Mouse (Mus musculus) heart, embryonic 10.5 days (tissue): ENCODE measurements around the gene Wdr91. TPM values are rescaled to one million over a fixed set of nuclear protein-coding genes. Genes with fewer than 3 reads are reported as not detected.
A peak's percentile ranks its signal among the peaks of the same experiment; 100 is the strongest.

Experiments
- DNase-seq: peaks from one replicate; pipeline ENCODE4 v3.0.0-alpha.2; 2017; ENCODE audit warnings: low spot score
- H3K27ac ChIP-seq: fragments of 300-500 bp; sonication (generic); 2 replicates; pipeline ENCODE4 v1.5.1; 2016; ENCODE audit warnings: mild to moderate bottlenecking
- H3K27me3 ChIP-seq: fragments of 300-500 bp; sonication (generic); 2 replicates; pipeline ENCODE4 v1.6.1; 2016; ENCODE audit warnings: mild to moderate bottlenecking; ENCODE audit not compliant: poor library complexity, insufficient read depth, severe bottlenecking
- H3K36me3 ChIP-seq: fragments of 300-500 bp; sonication (generic); 2 replicates; pipeline ENCODE4 v1.6.1; 2016; ENCODE audit warnings: mild to moderate bottlenecking, moderate library complexity
- H3K4me1 ChIP-seq: fragments of 300-500 bp; sonication (generic); 2 replicates; pipeline ENCODE4 v1.6.1; 2016; ENCODE audit warnings: mild to moderate bottlenecking
- H3K4me3 ChIP-seq: fragments of 300-500 bp; sonication (generic); 2 replicates; pipeline ENCODE4 v1.5.1; 2016; ENCODE audit warnings: mild to moderate bottlenecking, moderate library complexity
- H3K9me3 ChIP-seq: fragments of 300-500 bp; sonication (generic); 2 replicates; pipeline ENCODE4 v1.6.1; 2016; ENCODE audit warnings: mild to moderate bottlenecking, moderate library complexity
- WGBS: fragments of 180-500 bp; shearing (Covaris S2); methylation state at CpG from one replicate; pipeline ENCODE4 v1.1.7; 2016; 5-methylcytosine and 5-hydroxymethylcytosine counted together
- polyA plus RNA-seq: library from polyadenylated mRNA; unstranded; fragments of >200 nt; fragmentation: Nextera tagmentation; extraction: Ambion mirVana; gene quantifications from 2 replicates; pipeline ENCODE4 v1.2.1, GENCODE M21; 2016

Gene Wdr91
- polyA plus RNA-seq, 1 experiment from 2014 or later = 12.6 TPM

DNA sequence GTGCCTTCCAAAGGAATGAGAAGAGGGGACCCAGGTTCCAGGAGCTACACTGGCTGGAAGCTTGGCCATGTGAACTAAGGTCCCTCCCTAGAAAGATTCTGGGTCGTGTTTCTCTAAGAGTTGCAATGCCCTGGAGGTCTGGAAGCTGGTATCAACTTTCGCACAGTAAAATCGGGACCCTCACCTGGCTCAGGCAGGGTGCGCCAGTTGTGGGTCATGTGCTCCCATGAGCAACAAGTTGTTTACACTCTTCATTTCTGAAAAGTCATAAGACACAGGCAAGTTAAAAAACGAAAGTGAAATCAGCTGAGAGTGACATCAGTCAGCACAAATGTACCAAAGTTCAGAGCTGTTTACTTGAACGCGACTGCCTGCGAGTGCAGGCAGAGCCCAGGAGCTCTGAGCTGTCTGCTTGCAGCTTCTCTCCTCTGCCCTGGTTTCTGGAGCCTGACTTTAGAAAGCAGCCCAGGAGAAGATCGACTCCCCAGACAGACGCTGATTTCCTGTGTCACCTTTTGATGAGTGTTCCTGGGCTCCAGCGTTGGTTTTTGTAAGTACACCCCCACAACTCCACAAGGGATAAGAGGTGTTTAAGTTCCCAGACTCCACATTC lies 47.8 kb downstream of the Wdr91 start, which contains the start of gene Tmem140:
Tmem140 (plus strand) TSS at position 356 of the 613 bp plus-strand sequence.
- H3K4me3 ChIP-seq = peak within 1 kb of the TSS; percentile 31
- peaks cover 37% of the 10 kb centered on the region for H3K4me1 ChIP-seq
- WGBS = 38% methylated on average over 11 of the region's 11 CpGs
- H3K27me3 ChIP-seq = no peaks in the 10 kb centered on the region
- no peaks in the 10 kb centered on the region for H3K36me3 ChIP-seq
- DNase-seq = no peak
- peak within 1 kb of the TSS; percentile 67 for H3K27ac ChIP-seq
- no peaks in the 10 kb centered on the region for H3K9me3 ChIP-seq

DNA sequence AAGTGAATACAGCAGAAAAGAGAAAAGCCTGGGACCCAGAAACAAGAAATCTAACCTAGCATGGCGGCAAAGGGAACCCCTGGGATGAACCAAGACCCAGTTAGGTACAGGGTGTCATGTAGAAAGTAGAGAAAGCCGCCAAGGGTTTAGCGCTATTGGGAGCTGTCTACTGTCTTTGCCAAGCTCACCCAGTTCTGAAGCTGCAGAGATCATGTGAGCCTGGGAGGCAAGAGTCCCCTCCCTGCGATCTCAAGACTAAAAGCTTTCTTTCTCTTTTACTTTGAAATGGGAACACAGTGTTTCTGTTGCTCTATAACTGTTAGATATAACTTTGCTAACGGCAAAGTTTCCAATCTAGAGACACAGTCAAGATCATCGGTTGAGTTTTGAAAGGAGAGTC lies 48.3 kb downstream of the Wdr91 start:
- 84% methylated on average over 6 of the region's 6 CpGs for WGBS
- no peak overlapping the region; the same call in 1 of the 2 replicates for H3K4me3 ChIP-seq
- no peak for DNase-seq
- H3K27me3 ChIP-seq = no peaks in the 10 kb centered on the region
- H3K9me3 ChIP-seq = no peaks in the 10 kb centered on the region
- H3K4me1 ChIP-seq = peaks cover 37% of the 10 kb centered on the region
- H3K36me3 ChIP-seq = no peaks in the 10 kb centered on the region
- peak overlapping the region; percentile 67; the same call in 1 of the 2 replicates for H3K27ac ChIP-seq

- Histone ChIP-seq H3K4me1 (peaks cover 32% of the 10 kb centered on the region), H3K4me3 (no peak overlapping the region), H3K9me3 (no peaks in the 10 kb centered on the region), H3K27me3 (no peaks in the 10 kb centered on the region), H3K36me3 (no peaks in the 10 kb centered on the region), H3K27ac (no peak overlapping the region)
- no peak for DNase-seq
- 79% methylated on average over 11 of the region's 11 CpGs for WGBS
Measured at GRCm38 (mm10) chr6:34861546-34862053, 49.1 kb downstream of the Wdr91 start.

DNA sequence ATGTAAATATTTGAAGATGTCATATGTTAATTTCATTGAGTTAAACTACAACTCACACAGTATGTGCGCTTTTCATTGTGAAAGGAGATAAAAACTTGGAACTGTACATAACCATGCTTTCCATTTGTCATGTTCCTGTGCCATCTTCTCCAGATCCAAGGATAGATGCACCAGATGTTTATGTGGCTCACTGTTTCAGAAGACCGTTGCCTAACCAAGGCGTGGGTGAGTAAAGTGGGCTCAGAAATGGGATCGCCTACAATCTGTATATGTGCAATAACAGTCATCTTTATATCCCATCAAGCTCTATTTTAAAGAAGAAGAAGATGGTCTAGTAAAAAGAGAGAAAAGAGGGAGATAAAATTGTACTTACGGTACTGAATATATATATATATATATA lies 78.3 kb downstream of the Wdr91 start:
- H3K4me1 ChIP-seq = no peaks in the 10 kb centered on the region
- H3K36me3 ChIP-seq = no peaks in the 10 kb centered on the region
- no peak for DNase-seq
- no peak overlapping the region for H3K27ac ChIP-seq
- H3K4me3 ChIP-seq = no peak overlapping the region
- WGBS = 91% methylated on average over 5 of the region's 5 CpGs
- H3K9me3 ChIP-seq = no peaks in the 10 kb centered on the region
- no peaks in the 10 kb centered on the region for H3K27me3 ChIP-seq

Other genes starting within 250 kb of the Wdr91 start
- gene Agbl3, start 130.4 kb downstream of the Wdr91 start, polyA plus RNA-seq = 4.0 and 6.0 TPM in 2 replicates
- 1.4 and 1.8 TPM in 2 replicates for gene Tmem140, start 47.7 kb downstream of the Wdr91 start, polyA plus RNA-seq
- gene Cyren, start 32.8 kb downstream of the Wdr91 start, polyA plus RNA-seq = 13.7 and 16.5 TPM in 2 replicates
- gene Stra8, start 9.3 kb upstream of the Wdr91 start, polyA plus RNA-seq = not detected in 2 replicates
- 0.12 and 0.41 TPM in 2 replicates for gene Slc23a4, start 77.5 kb upstream of the Wdr91 start, polyA plus RNA-seq
- gene Cnot4, start 222.8 kb upstream of the Wdr91 start, polyA plus RNA-seq = 18.3 and 21.8 TPM in 2 replicates